Mouse (Mus musculus) erythroblast, adult 5-6 weeks (primary cell): ENCODE results near the gene Cend1. TPM values are rescaled to one million over a fixed set of nuclear protein-coding genes. Genes with fewer than 3 reads are reported as not detected.
"Not testable (repeated sequence)": the region's sequence is repeated elsewhere in the genome, so short reads cannot be mapped to it uniquely, and the experiment has no call there.

Experiments
- ATAC-seq: replicated peaks from 2 replicates; pipeline ENCODE4 v1.8.0; 2016; ENCODE audit warnings: moderate number of reproducible peaks, mild to moderate bottlenecking, moderate TSS enrichment, inconsistent platforms; ENCODE audit not compliant: poor library complexity, low FRiP score, severe bottlenecking
- total RNA-seq, 2 experiments: library from RNA; stranded (forward) in 1 of 2; stranded (reverse) in 1 of 2; fragments of 150-400 nt in 1 of 2; fragments of 200-764, 138-1000 nt in 1 of 2; gene quantifications; 2 replicates each; pipeline versions ENCODE4 v1.2.3 to v1.2.4; 2015 to 2017; ENCODE audit warnings: low replicate concordance in 2 of 2

Cend1 gene
- total RNA-seq, 2 experiments from 2014 or later, result not detected

GRCm38 (mm10) chr7:141408833-141409232 is 20.5 kb downstream of the Cend1 start:
- ATAC-seq, result peak; percentile 83

DNA sequence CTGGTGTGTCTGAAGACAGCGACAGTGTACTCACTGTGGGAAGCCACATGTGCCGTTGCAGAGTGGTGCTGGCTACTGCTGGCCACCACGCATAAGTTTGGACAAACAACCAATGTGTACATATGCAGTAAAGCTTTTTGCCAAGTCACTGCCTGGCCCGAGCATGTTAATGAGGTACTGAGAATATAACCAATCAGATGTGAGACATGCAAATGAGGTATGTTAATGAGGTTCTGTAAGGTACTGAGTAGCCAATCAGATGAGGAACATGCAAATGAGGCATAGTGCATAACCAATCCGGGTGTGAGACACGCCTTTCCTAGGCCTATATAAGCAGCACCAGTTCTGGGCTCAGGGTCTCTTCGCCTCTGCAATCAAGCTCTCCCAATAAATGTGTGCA is 21.6 kb downstream of the Cend1 start:
- ATAC-seq, result not testable (repeated sequence)

- ATAC-seq, result no peak
Measured at GRCm38 (mm10) chr7:141405466-141405865, 23.8 kb downstream of the Cend1 start.

- ATAC-seq, result peak; percentile 77
Measured at GRCm38 (mm10) chr7:141403305-141403704, 26.0 kb downstream of the Cend1 start.

DNA sequence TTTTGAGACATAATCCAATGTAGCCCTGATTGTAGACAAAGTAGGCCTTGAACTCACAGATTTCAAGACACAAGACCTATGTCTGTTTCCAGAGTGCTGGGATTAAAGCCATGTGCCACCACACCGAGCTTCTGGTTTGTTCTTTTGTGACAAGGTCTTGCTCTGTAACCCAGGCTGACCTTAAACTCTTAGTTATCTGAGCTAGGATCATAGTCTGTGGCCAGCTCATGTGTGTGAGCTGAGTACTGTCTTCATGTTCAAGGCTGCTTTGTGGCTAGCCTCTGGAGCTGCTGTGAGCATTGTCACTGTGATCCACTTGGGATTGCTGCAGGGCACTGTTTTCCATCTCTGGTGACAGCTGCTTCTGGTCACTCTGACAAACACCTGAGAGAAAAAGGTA is 33.9 kb downstream of the Cend1 start:
- no peak for ATAC-seq

- 0 out of 2 replicates have a peak, but pooled peaks have one; percentile 6 for ATAC-seq
Measured at GRCm38 (mm10) chr7:141394771-141395170, 34.5 kb downstream of the Cend1 start.

DNA sequence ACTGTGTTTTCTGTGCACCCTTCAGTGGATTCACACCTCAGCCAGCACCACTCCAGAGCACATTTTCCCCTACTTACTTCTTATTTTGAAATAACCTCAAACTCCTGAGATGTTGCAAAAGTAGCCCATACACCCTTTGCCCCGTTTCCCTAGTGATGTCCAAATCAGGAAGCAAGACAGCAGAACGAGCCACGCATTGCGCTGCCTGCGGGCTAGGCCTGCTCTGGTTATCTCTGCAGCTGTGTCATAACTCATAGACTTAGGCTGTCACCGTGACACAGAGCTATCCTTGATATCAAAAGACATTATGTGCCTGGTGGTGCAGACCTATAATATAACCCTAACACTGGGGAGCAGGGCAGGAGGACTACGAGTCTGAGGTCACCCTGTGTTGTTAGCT is 35.1 kb downstream of the Cend1 start:
- peak; percentile 47 for ATAC-seq

DNA sequence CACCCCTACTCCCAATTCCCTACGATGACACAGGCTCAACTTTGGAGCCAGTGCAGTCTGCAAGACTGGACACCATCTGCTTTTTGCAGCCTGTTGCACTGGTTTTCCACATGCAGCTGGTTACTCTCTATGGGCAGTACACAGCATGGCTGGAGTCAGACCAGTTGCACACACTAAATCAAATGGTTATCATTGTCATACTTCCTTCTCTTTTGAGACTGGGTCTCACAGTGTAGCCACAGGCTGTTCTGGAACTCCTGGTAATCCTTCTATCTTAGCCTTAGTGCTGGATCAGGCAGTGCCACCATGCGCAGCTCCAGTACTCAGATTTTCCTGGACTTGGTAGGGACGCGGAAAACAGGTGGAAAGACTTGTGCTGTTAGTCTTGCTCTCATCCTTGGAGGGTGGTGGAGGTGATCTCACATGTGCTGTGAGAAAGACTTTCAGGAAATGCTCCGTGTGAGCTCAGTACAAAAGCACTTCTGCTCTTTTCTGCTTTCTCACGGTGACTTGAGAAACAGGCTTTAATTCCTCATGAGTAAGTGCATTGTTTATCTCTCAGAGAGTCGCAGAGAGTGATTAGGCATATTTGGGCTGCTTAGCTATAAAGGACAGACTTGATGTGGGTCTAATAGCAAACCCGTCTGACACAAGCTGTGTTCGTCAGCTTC is 36.6 kb downstream of the Cend1 start:
- peak; percentile 60 for ATAC-seq

GRCm38 (mm10) chr7:141391625-141392551 is 37.4 kb downstream of the Cend1 start, which contains the start of gene Taldo1:
Gene Taldo1, plus strand, starts transcription at chr7:141392199.
- peak; percentile 73 for ATAC-seq

DNA sequence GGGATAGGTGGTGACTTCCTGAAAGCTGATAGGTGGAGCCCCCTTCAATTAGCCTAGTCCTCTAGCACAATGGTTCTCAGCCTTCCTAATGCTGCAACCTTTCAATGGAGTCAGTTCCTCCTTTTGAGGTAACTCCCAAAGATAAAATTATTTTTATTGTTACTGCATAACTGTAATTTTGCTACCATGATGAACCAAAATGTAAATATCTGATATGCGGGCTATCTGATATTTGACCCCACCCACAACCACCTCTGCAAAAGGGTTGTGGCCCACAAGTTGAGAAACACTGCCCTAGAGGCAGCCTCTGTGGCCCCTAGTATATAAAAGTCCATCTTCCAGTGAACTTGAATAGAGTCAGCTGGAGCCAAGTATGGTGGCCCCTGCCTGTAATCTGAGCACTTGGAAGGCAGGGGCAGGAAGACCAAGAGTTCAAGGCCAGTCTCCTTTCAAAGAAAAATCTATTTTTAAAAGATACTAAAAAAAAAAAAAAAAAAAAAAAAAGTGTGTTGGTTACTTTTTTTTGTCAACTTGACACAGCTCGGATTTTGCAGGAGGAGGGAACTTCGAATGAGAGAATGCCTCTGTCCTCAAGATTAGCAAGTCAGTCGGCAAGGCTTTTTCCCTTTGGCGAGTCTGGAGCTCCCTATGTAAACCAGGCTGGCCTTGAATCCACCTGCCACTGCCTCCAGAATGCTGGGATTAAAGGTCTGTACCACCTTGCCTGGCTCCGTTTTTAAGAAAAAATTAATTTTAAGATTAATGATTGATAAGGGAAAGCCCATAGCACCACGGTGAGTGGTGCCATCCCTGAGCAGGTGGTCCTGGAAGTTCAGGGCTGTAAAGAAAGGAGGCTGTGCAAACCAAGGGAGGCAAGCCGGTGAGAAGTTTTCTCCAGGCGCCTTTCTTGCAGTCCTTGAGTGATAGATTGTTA is 38.7 kb downstream of the Cend1 start:
- no peak for ATAC-seq

- ATAC-seq, result no peak
Measured at GRCm38 (mm10) chr7:141388487-141389109, 40.7 kb downstream of the Cend1 start.

GRCm38 (mm10) chr7:141387807-141388486 is 41.3 kb downstream of the Cend1 start:
- ATAC-seq, result peak; percentile 27; the same call in 1 of the 2 replicates

DNA sequence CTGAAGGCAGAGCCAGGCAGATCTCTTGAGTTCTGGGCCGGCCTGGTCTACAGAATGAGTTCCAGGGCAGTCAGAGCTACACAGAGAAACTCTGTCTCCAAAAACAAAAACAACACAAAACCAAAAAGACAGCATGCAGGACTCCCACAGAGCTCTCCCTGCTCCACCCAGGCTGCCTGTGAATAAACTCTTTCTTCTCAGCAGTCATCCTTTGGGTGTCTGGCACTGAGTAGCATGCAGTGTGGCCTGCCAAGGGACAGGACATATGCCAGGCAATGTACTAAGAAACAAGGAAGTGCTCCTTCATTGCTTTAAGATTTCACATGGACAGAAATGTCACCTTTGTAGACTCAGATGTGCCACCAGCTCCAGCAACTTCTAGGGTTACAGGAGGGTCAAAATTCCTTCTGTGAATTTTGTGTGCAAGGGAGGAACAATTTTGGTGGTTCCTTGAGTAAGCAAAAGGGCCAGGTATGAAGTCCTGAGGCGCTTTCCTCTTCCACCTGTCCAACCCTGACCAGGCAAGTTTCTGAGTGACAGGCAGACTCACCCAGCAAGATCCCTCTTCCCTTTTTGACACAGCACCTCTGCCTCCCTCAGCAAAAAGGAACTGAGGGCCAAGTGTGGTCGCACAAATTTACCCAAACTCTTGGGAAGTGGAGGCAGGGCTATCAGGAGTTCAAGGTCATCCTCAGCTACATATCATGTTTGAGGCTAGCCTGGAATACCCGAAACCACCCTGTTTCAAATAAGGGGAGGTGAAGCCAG is 48.0 kb downstream of the Cend1 start:
- ATAC-seq, result no peak

GRCm38 (mm10) chr7:141379584-141379983 is 49.7 kb downstream of the Cend1 start:
- ATAC-seq, result 0 out of 2 replicates have a peak, but pooled peaks have one; percentile 31
